Mouse (Mus musculus) testis, adult 2 months (tissue): ENCODE measurements around the gene Ppil3.

Experiments
- CTCF ChIP-seq: fragments of 200-500 bp; IDR thresholded peaks from 2 replicates; pipeline ENCODE4 v1.5.1; 2012; ENCODE audit warnings: low read depth, mild to moderate bottlenecking, inconsistent platforms, low read length, moderate library complexity; ENCODE audit not compliant: control insufficient read depth, insufficient read depth, insufficient replicate concordance
- POLR2A ChIP-seq: fragments of 200-500 bp; IDR thresholded peaks from 2 replicates; pipeline ENCODE4 v1.6.1; 2012; ENCODE audit warnings: low read depth, mild to moderate bottlenecking, inconsistent platforms, low read length, moderate library complexity; ENCODE audit not compliant: control insufficient read depth

DNA sequence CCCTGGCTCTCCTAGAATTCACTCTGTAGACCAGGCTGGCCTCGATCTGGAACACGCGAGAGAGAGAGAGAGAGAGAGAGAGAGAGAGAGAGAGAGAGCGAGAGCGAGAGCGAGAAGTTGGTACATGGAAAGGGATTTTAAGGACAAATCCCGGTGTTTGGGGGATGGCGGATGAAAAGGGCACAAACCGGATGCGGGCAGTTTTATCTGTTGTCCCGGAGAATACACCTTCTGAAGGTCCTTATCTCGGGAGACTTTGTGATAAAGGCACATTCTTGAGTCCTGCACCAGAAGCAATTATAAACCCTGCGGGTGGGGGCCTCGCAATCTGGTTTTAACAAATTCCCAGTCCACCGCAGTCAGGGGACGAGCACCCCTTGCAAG lies 53.0 kb downstream of the Ppil3 start:
- TF ChIP-seq CTCF (no peak), POLR2A (no peak)
